Mouse (Mus musculus) midbrain, embryonic 11.5 days (tissue): ENCODE data around the gene Phf20. TPM values are rescaled to one million over a fixed set of nuclear protein-coding genes. Genes with fewer than 3 reads are reported as not detected.

ENCODE experiments used
- ATAC-seq: fragments of 200-750 bp; cut with Nextera tagmentation; 2 replicates; pipeline ENCODE4 v1.8.0; 2017; ENCODE audit warnings: moderate TSS enrichment, moderate library complexity; ENCODE audit not compliant: low FRiP score
- DNase-seq: peaks from one replicate; pipeline ENCODE4 v3.0.0; 2015; ENCODE audit warnings: low spot score; ENCODE audit errors: missing footprints
- H3K27ac ChIP-seq: fragments of 300-500 bp; sonication (generic); 2 replicates; pipeline ENCODE4 v1.5.1; 2014; ENCODE audit warnings: low read depth, low read length
- H3K27me3 ChIP-seq: fragments of 300-500 bp; sonication (generic); 2 replicates; pipeline ENCODE4 v1.6.1; 2014; ENCODE audit warnings: mild to moderate bottlenecking, low read length, moderate library complexity, mixed read lengths; ENCODE audit not compliant: control insufficient read depth, insufficient read depth
- H3K36me3 ChIP-seq: fragments of 300-500 bp; sonication (generic); 2 replicates; pipeline ENCODE4 v1.6.1; 2014; ENCODE audit warnings: mild to moderate bottlenecking, low read length, moderate library complexity, mixed read lengths; ENCODE audit not compliant: control insufficient read depth, insufficient read depth
- H3K4me1 ChIP-seq: fragments of 300-500 bp; sonication (generic); 2 replicates; pipeline ENCODE4 v1.6.1; 2014; ENCODE audit warnings: low read length; ENCODE audit not compliant: control insufficient read depth, insufficient read depth
- H3K4me2 ChIP-seq: fragments of 300-500 bp; sonication (generic); 2 replicates; pipeline ENCODE4 v1.6.1; 2014; ENCODE audit warnings: mild to moderate bottlenecking, moderate library complexity
- H3K4me3 ChIP-seq: fragments of 300-500 bp; sonication (generic); 2 replicates; pipeline ENCODE4 v1.5.1; 2014; ENCODE audit warnings: low read depth, low read length
- H3K9ac ChIP-seq: fragments of 300-500 bp; sonication (generic); 2 replicates; pipeline ENCODE4 v1.6.1; 2014; ENCODE audit warnings: low read length
- H3K9me3 ChIP-seq: fragments of 300-500 bp; sonication (generic); 2 replicates; pipeline ENCODE4 v1.6.1; 2016; ENCODE audit warnings: low read length; ENCODE audit not compliant: control insufficient read depth
- WGBS: fragments of 180-500 bp; shearing (Covaris S2); extraction: QIAGEN DNeasy Blood & Tissue Kit; methylation state at CpG from one replicate; pipeline ENCODE4 v1.1.7; 2014; 5-methylcytosine and 5-hydroxymethylcytosine counted together
- polyA plus RNA-seq: library from polyadenylated mRNA; unstranded; fragments of >200 nt; fragmentation: Nextera tagmentation; extraction: Ambion mirVana; gene quantifications from 2 replicates; pipeline ENCODE4 v1.2.1, GENCODE M21; 2014

Phf20 gene
- polyA plus RNA-seq, 1 experiment from 2014 or later: 91.4 TPM

DNA sequence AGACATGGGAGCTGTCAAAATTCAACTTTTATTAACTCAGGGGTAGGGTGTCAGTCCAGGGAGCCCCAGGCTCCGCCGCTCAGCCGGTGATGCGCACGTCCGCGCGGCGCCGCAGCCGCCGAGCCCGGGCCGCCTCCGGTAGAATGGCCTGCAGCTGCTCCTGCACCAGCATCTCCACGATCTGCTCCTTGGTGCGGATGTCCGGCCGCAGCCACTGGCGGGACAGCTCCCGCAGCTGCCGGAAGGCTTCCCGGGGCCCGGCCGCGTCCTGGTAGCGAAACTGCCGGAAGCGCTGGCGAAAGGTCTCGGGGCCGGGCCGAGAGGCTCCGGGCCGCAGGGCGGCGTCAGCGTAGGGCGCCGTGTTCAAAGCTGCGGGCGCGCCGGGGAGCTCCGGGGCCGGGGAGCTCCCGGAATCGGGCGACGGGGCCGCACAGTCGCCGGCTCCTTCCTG is 115.6 kb downstream of the Phf20 start:
- under 1% methylated on average over 44 of the region's 53 CpGs for WGBS
- Histone ChIP-seq H3K4me1 (peaks cover 4% of the 10 kb centered on the region; the same call in 1 of the 2 replicates), H3K9ac (peak overlapping the region; percentile 93), H3K4me2 (peak overlapping the region; percentile 85), H3K27ac (peak overlapping the region; percentile 91), H3K4me3 (peak overlapping the region; percentile 75), H3K27me3 (no peaks in the 10 kb centered on the region), H3K36me3 (peaks cover 4% of the 10 kb centered on the region; the same call in 1 of the 2 replicates), H3K9me3 (no peaks in the 10 kb centered on the region)
- DNase-seq (peak; percentile 97), ATAC-seq (peak; percentile 77)

DNA sequence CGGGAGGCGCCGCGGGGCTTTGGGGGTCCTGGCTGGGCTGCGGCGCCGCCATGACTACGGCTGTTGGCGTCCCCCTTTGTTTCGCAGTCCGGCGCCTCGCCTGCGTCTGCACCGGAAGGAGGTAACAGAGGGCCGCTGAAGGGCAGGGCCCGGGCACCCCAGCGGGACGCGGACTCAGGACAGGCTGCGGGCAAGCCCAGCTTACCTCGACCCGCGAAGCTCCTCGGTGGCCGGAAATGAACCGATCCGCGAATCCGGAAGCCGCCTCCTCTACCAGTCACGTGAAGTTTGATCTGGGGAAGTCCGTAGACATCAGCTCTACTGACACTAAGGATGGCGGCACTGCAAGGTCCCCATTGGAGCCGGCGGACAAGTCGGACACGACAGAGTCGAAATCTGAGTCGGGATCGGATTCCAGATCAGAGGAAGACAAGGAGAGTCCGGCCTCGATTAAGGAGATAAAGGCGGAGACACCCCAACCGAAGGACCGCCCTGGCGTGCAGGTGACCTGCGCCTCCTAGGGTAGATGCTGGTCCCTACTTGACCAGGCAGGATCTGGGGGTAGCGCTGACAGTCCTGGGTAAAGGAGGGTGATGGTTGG is 116.1 kb downstream of the Phf20 start, which contains the start of the genes Cnbd2 and Scand1:
Cnbd2 (plus strand) TSS at position 3 of the 601 bp plus-strand sequence.
Scand1 (minus strand) TSS at position 408 of the 601 bp plus-strand sequence.
- Histone ChIP-seq H3K9ac (peak within 1 kb of the TSS; percentile 93), H3K27me3 (no peaks in the 10 kb centered on the region), H3K4me1 (peaks cover 4% of the 10 kb centered on the region; the same call in 1 of the 2 replicates), H3K27ac (peak within 1 kb of the TSS; percentile 91), H3K9me3 (no peaks in the 10 kb centered on the region), H3K4me2 (peak within 1 kb of the TSS; percentile 85), H3K4me3 (peak within 1 kb of the TSS; percentile 75), H3K36me3 (peaks cover 4% of the 10 kb centered on the region; the same call in 1 of the 2 replicates)
- ATAC-seq (peak; percentile 95), DNase-seq (peak; percentile 98)
- WGBS: under 1% methylated on average over 47 of the region's 49 CpGs

DNA sequence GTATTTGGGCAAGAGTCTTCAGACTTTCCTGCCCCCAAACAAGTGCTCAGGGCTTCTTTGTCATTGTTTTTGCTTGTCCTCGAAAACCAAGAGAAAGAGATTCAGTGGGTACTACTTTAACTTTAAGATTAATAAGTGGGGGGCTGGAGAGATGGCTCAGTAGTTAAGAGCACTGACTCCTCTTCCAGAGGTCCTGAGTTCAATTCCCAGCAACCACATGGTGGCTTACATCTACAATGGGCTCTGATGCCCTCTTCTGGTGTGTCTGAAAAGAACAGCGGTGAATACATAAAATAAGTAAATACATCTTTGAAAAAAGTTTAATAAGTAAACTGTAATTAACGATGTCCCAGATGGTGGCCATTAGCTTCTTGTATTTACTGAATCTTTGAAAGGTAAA is 116.9 kb downstream of the Phf20 start:
- Histone ChIP-seq H3K4me2 (peak overlapping the region; percentile 85), H3K27me3 (no peaks in the 10 kb centered on the region), H3K27ac (no peak overlapping the region), H3K9me3 (no peaks in the 10 kb centered on the region), H3K4me3 (peak overlapping the region; percentile 75), H3K9ac (peak overlapping the region; percentile 93; the same call in 1 of the 2 replicates), H3K36me3 (peaks cover 4% of the 10 kb centered on the region; the same call in 1 of the 2 replicates), H3K4me1 (peaks cover 4% of the 10 kb centered on the region; the same call in 1 of the 2 replicates)
- ATAC-seq (no peak), DNase-seq (peak; percentile 82)
- 55% methylated on average over 3 of the region's 3 CpGs for WGBS

DNA sequence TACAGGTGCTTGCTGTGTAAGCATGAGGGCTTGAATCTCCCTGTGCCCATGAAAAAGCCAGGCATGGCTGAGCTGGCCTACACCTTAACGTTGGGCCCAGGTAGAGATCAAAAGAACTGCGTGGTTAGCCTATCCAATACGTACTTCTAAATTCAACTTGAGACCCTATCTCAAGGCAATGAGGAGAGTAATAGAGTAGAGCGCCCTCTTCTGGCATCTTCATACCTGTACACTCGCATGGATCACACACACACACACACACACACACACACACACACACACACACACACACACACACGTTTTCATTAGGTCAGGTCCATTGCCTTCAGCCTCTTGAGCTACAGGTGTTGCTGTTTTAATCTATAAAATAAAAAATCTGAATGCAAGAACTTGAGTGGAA is 118.5 kb downstream of the Phf20 start:
- 95% methylated on average over 6 of the region's 6 CpGs for WGBS
- Histone ChIP-seq H3K27ac (no peak overlapping the region), H3K4me1 (peaks cover 4% of the 10 kb centered on the region; the same call in 1 of the 2 replicates), H3K4me3 (no peak overlapping the region), H3K27me3 (no peaks in the 10 kb centered on the region), H3K9ac (no peak overlapping the region), H3K36me3 (peaks cover 4% of the 10 kb centered on the region; the same call in 1 of the 2 replicates), H3K4me2 (no peak overlapping the region), H3K9me3 (no peaks in the 10 kb centered on the region)
- DNase-seq (peak; percentile 31), ATAC-seq (no peak)

DNA sequence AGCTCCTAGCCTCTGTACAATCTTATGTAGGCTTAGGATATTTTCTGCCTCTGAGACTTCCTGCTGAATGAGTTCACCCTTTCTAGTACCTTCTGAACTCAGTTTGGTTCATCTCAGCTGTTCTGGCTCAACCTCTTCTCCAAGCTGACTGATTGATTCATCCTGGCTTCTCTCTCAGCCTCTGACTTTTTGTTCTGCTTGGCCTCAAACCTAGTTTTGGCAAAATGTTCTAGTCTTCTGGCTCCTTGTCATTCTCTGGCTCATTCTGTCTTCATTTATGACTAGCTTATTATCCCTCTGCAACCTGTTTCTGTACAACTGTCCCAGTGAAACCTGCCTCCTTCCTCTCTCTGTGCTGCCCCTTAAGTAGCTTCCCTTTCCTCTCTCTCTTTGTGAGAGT is 122.2 kb downstream of the Phf20 start:
- ATAC-seq: no peak
- Histone ChIP-seq H3K36me3 (peaks cover 4% of the 10 kb centered on the region; the same call in 1 of the 2 replicates), H3K4me3 (no peak overlapping the region), H3K4me1 (no peaks in the 10 kb centered on the region), H3K4me2 (no peak overlapping the region), H3K27me3 (no peaks in the 10 kb centered on the region), H3K9ac (no peak overlapping the region), H3K27ac (no peak overlapping the region), H3K9me3 (no peaks in the 10 kb centered on the region)
- DNase-seq: peak; percentile 31

DNA sequence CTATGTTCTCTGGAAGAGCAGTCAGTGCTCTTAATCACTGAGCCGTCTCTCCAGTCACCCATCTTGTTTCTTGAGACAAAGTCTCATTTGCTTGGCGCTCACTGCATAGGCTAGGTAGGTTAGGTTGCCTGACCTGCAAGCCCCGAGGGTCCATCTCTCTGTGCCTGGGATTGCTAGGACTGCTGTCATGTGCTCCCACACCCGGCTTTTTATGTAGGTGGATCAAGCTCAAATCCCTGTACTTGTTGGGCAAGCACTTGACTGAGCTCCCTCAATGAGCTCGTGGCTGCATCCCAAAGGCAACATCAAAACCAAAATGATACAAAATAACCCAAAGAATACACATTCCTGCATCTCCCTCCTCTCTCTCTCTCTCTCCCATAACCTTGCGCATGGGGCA is 125.3 kb downstream of the Phf20 start:
- Histone ChIP-seq H3K4me2 (no peak overlapping the region), H3K27ac (no peak overlapping the region), H3K4me1 (no peaks in the 10 kb centered on the region), H3K4me3 (no peak overlapping the region), H3K9me3 (no peaks in the 10 kb centered on the region), H3K36me3 (no peaks in the 10 kb centered on the region), H3K9ac (no peak overlapping the region), H3K27me3 (no peaks in the 10 kb centered on the region)
- ATAC-seq (no peak), DNase-seq (no peak)
- WGBS: 87% methylated on average over 6 of the region's 6 CpGs

DNA sequence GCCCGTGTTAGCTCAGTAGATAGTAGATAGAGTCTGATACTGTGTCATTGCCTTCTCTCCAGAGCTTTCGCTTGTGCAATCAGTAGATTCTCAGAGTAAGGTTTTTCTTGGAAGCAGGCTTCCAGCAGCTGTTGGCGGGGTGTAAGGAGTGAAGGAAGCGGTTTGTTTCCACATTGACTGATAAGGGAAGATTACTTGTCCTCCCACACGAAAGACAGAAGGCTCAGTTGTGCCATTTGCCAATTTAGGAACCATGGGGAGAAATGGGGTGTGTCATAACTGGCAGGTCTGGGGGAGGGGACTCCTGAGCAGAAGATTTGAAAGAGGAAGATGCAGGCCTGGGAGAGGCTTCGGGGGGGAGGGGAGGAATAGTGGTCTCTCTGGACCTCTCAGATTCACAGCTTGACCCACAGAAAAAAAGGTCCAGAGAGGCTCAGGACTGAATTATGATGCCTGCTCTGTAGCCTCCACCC is 127.9 kb downstream of the Phf20 start:
- Histone ChIP-seq H3K36me3 (no peaks in the 10 kb centered on the region), H3K27me3 (no peaks in the 10 kb centered on the region), H3K4me1 (no peaks in the 10 kb centered on the region), H3K9ac (no peak overlapping the region), H3K4me3 (no peak overlapping the region), H3K9me3 (no peaks in the 10 kb centered on the region), H3K27ac (no peak overlapping the region), H3K4me2 (no peak overlapping the region)
- 74% methylated on average over 6 of the region's 6 CpGs for WGBS
- no peak for ATAC-seq
- no peak for DNase-seq

DNA sequence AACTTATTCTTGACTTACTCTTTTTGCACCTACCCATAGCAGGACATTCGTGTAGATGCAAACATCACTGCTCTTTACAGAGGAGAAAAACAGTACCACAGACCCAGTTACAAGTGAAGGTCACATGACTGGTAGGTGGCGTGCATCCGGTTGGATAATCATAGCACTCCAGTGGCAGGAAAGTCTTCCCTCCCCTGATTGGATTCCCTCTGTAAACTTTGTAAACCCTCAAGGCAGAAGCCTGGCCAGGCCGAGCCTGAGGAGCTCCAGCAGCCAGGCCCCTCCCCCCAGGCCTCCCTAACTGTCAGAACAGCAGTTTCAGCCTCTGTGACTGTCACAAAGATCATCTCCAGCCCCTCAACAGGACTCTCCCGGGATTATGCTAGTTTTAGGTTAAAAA is 128.4 kb downstream of the Phf20 start:
- Histone ChIP-seq H3K36me3 (no peaks in the 10 kb centered on the region), H3K27ac (no peak overlapping the region), H3K27me3 (no peaks in the 10 kb centered on the region), H3K4me3 (no peak overlapping the region), H3K9me3 (no peaks in the 10 kb centered on the region), H3K4me1 (no peaks in the 10 kb centered on the region), H3K9ac (no peak overlapping the region), H3K4me2 (no peak overlapping the region)
- ATAC-seq (no peak), DNase-seq (no peak)
- 47% methylated on average over 5 of the region's 5 CpGs for WGBS

DNA sequence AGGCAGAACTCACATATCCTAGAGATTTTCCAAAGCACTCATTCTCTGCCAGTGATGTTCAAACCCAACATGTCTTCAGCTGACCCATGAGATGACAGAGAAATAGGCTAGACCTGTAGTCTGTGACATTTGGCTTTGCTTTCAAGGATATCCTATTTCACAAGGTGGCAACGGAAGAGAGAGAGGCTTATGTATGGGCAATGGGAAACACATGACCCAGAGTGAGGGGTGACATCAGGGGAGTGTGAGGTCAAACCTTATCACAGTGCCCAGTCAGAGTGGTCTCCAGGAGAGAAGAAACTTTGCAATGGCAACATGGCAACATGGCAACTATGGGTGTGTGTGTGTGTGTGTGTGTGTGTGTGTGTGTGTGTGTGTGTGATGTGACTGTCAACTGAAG is 134.4 kb downstream of the Phf20 start:
- Histone ChIP-seq H3K9ac (no peak overlapping the region), H3K36me3 (no peaks in the 10 kb centered on the region), H3K27me3 (no peaks in the 10 kb centered on the region), H3K27ac (no peak overlapping the region), H3K4me2 (no peak overlapping the region), H3K9me3 (no peaks in the 10 kb centered on the region), H3K4me3 (no peak overlapping the region), H3K4me1 (no peaks in the 10 kb centered on the region)
- no peak for ATAC-seq
- WGBS: 85% methylated on average over 1 of the region's 1 CpGs
- no peak for DNase-seq
